Mouse (Mus musculus): ENCODE data around the gene Rdh1.
A peak's percentile ranks its signal among the peaks of the same experiment; 100 is the strongest.

Rdh1 gene

DNA sequence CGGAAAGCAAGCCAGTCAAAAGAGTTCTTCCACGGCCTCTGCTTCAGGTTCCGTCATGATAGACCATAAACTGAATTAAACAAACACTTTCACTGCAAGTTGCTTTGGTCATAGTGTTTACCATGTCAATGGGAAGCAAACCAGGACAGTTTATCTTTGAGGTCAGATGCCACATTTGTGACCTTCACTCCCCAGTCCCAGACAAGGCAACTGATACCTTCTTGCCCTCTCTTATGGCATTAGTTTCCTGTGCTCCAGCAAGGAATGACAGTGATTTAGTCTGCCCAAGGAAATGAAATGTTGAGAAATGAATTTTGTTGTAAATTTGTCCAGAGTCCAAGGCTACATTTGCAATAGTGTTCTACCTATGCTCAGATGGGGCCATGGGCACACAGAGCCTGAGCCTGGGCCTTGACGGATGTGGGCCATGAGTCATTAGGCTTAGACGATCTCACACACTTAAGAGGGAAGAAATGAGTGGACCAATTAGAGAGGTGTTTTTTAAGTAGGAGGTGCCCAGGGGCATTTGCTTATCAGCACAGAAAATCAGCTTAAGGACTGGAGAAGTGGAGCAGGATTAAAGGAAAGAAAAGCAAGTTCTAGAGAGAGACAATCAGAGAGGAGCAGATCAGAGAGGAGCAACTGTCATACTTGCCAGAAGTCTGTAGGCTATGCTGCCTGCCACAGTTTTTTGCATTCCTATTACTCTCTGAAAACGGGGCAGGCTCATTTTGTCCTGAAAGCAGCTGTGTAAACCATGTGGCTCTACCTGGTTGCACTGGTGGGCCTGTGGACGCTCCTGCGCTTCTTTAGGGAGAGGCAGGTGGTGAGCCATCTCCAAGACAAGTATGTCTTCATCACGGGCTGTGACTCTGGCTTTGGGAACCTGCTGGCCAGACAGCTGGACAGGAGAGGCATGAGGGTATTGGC lies at the start of gene Rdh1, which contains the start of gene Rdh16f1:
Gene Rdh1, plus strand, starts transcription at position 541 of the 930 bp plus-strand sequence.
Gene Rdh16f1, plus strand, starts transcription at position 607 of the 930 bp plus-strand sequence.
- no peak for DNase-seq (ENCODE audit: low spot score)

- DNase-seq (ENCODE audit: low spot score), result no peak
Observed at GRCm38 (mm10) chr10:127710331-127710730, 49.2 kb upstream of the Rdh1 start.

GRCm38 (mm10) chr10:127712736-127713135 lies 46.8 kb upstream of the Rdh1 start:
- no peak for DNase-seq (ENCODE audit: low spot score)

GRCm38 (mm10) chr10:127721671-127722418 lies 37.7 kb upstream of the Rdh1 start:
- DNase-seq (ENCODE audit: low spot score), result no peak

DNA sequence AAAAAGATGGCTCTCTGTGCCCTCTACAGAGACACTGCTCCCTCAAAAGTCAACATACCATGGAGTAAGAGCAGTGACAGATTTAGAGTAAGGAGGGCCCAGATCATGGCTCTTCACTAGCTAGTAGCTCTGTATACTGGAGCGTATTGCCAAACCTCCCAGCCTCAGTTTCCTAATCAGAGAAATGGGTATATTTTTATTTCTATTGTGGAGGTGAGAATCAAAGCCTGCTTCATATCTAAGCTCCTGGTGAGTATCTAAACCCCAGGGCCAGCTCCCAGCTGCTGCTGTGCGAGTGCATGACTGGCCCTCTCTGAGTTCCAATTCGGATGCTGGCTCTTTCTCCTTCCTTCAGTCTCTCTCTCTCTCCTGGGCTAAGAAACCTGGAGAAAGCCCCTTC lies 35.3 kb upstream of the Rdh1 start, which contains the start of gene Tac2:
Gene Tac2, plus strand, starts transcription at position 301 of the 400 bp plus-strand sequence.
- DNase-seq (ENCODE audit: low spot score), result no peak

- no peak for DNase-seq (ENCODE audit: low spot score)
Observed at GRCm38 (mm10) chr10:127725136-127725535, 34.4 kb upstream of the Rdh1 start.

DNA sequence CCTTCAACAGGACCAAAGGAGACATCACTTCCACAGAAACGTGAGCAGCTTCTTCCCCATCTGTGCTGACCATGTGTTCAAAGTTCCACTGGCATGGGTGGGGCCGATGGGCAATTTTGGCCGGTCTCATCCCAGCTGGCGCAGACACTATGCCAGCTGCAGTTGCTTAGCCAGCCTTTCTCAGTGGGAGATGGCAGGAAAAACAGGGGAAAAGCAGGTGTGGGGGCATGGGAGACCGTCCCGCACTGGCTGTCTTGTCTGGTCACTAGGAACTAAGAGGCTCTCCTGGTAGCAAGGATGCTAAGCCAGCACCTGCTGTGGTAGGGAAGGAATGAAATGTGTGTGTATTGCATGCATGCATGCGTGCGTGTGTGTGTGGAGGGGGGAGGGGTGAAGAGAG lies 31.1 kb upstream of the Rdh1 start:
- DNase-seq (ENCODE audit: low spot score), result no peak

DNA sequence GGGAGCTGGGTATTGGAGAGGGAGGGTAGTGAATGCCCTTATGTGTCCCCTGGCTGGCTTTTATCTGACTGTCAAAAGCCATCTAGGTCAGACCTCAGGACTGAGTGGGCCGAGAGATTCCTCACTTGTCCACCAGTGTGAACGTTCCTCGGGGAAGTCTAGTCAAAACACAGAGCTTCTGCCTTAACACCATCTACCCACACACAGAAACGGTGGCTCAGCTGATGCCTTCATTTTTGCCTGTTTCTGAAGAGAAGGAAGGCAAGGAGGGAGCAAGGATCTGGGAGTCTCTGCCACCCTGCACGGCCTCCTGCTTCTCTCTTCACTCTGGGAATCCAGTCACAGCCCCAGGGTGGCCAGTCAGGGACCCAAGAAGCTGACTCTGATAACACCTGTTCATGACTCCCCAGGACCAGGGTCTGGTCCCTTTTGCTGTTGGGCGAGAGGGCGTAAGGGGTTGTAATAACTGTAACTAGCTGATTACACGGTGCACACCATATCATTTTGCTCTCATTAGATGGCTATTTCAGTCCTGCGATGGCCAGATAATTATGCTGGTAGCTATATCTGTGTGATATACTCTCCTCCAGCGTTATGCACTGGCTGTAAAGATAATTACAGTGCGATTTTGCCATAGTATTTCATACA lies 29.1 kb upstream of the Rdh1 start:
- DNase-seq (ENCODE audit: low spot score), result no peak

- DNase-seq (ENCODE audit: low spot score), result no peak
Observed at GRCm38 (mm10) chr10:127730933-127731310, 28.6 kb upstream of the Rdh1 start.

- DNase-seq (ENCODE audit: low spot score), result no peak
Observed at GRCm38 (mm10) chr10:127731397-127731796, 28.1 kb upstream of the Rdh1 start.

GRCm38 (mm10) chr10:127734434-127734833 lies 25.1 kb upstream of the Rdh1 start:
- no peak for DNase-seq (ENCODE audit: low spot score)

DNA sequence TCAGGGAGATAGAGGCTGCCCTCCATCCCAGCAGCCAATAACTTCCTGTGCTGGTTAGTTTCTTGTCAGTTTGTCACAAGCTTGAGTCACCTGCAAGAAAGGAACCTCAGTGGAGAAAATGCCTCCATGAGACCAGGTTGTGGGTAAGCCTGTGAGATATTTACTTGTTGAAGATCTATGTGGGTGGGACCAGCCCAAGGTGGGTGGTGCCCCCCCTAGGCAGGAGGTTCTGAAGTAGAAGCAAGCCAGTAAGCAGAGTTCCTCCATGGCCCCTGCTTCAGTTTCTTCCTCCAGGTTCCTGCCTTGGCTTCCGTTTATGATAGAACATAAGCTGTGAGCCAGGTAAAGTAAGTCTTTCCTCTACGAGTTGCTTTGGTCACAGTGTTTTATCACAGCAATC lies 23.3 kb upstream of the Rdh1 start:
- no peak for DNase-seq (ENCODE audit: low spot score)

- no peak for DNase-seq (ENCODE audit: low spot score)
Observed at GRCm38 (mm10) chr10:127736916-127737315, 22.6 kb upstream of the Rdh1 start.

GRCm38 (mm10) chr10:127737552-127737951 lies 22.0 kb upstream of the Rdh1 start:
- DNase-seq (ENCODE audit: low spot score), result no peak

DNA sequence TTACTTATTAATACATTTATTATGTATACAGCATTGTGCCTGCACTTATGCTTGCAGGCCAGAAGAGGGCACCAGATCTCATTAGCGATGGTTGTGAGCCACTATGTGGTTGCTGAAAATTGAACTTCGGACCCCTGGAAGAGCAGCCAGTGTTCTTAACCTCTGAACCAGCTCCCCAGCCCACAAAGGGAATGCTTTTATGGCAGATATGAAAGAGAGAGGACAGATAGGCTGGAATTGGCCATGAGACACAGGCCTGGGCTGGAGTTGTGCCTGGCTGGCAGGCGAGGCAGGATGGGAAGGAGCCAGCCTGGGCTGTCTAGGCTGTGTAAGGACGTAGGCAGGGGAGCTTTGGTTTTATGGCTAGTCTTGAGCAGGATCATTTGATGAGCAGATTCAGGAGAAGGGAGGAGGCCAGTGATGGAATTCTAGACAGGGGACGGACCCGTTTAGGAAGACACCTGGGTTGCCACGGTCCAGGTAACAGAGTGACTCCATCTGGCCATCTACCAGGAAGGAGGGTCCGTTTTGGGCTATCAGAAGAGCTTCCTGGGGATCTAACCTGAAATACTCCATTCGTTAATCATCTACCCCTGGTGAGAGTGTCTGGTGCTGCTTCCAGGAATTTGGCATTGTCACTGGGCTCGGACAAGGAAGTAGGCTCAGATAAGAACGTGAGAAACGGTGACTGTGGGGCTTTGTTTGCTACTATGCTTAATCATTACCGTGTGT lies 21.2 kb upstream of the Rdh1 start:
- DNase-seq (ENCODE audit: low spot score), result peak; percentile 41

- peak; percentile 82 for DNase-seq (ENCODE audit: low spot score)
Observed at GRCm38 (mm10) chr10:127739083-127739660, 20.3 kb upstream of the Rdh1 start, which contains the start of gene Zbtb39. Gene Zbtb39 (plus strand): TSS chr10:127739538.

GRCm38 (mm10) chr10:127739661-127740161 lies 19.8 kb upstream of the Rdh1 start:
- peak; percentile 27 for DNase-seq (ENCODE audit: low spot score)

DNA sequence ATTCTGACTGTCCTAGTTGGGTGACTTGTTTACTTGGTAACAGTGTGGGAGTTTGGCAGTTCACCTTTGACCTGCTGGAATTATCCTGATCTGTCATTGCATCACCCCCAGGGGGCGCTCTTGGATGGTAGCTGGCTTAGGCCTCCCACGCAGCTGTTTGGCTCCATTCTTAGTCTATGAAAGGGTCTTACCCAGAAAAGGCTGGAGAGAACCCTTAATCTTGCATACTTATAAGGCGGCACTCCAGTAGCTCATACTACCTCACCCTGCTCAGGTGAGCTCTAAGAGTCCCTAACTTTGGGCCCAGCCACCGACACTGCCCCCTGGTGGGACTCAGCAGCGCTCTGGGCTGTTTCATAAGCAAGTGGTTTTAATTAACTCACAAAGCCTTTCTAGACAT lies 14.9 kb upstream of the Rdh1 start:
- peak; percentile 54 for DNase-seq (ENCODE audit: low spot score)

DNA sequence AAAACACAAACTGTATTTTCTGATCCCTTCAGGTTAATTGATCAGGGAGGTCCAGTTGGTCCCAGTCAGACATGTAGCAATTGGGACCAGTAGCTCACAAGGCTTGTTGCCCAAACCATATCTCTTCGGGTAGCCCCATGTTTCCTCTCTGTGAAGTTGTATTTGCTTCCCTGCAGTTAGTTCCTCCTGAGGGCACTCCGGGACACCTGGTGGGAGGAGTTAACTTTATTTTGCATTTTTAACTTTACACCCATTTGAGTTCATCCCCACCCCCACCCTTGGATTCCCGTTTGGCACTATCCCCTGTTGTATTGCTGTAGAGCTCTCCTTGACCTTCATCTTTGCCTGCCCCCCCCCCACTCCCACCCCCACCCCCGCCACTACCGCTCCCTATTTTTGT lies 13.6 kb upstream of the Rdh1 start:
- no peak for DNase-seq (ENCODE audit: low spot score)

DNA sequence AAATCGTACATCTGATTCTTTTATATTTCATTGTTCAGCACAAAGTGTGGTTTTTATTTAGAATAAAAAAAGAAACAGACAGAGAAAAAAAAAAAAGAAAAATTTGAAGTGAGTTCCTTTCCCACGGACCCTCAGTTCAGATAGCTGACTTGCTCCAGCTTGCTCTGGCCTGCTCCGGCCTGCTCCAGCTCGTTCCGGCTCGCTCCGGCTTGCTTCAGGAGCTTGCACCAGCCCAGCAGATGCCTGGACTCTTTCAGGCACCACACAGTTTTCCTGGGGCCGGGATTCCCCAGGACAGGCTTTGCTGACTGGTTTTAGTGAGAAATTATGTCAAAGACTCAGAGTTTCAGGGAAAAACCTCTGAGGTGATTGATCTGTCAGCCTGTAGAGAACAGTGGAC lies 12.3 kb upstream of the Rdh1 start:
- no peak for DNase-seq (ENCODE audit: low spot score)
